Mouse (Mus musculus): ENCODE data around the gene Spon1.

The Spon1 gene

DNA sequence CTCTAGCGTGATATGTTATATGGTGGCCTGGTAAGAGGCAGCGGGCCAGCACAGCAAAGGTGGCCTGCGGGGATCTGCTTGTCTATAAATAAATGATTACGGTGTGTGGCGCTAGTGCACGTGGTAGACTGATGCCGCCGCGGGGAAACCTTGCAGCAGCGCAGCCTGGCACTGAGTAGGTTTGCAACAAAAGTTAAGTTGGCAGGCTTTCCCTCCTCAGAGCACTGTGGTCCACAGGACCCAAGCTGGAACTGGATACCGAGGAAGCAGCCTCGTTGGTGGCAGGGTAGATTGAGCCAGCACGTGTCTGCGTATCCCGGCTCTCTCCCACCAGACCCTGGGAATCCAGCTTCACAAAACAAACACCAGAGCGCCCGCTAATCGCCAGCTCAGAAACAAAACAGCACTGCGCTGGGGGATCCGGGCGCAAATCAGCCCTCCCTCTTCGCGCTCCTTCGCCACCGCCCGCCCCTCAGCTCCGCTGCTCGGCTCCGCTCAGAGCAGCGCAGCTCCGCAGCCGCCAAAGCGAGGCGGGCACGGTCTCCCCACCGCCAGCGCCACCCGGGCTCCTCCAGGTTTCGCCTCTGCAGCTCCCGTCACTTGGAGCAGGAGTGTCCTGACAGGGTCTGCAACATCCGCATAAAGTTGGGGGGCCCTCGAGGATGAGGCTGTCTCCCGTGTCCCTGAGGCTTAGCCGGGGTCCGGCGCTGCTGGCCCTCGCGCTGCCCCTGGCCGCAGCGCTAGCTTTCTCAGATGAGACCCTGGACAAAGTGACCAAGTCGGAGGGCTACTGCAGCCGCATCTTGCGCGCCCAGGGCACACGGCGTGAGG is at the start of gene Spon1:
Gene Spon1 (plus strand): TSS at position 332 of the 831 bp plus-strand sequence.
- DNase-seq (ENCODE audit: extremely low read depth, low read depth): no peak

DNA sequence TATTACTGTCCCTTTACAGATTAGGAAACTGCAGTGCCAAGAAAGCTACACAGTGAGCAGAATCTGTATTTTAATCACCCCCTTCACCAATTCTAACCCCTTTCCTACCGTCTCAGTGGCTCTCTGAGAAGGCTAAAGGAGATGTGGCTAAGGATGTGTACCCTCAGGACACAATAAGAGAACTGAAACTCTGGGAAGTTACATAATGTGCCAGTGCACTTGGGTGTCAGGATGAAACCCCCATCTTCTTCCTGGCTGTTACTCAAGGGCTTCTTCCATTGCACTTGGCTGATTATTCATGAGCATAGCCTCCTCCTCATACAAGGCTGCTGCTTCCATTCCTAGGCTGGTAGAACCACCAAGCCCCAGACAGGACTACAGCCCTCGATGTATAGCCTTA is 43.8 kb upstream of the Spon1 start:
- no peak for DNase-seq (ENCODE audit: extremely low read depth, low read depth)

DNA sequence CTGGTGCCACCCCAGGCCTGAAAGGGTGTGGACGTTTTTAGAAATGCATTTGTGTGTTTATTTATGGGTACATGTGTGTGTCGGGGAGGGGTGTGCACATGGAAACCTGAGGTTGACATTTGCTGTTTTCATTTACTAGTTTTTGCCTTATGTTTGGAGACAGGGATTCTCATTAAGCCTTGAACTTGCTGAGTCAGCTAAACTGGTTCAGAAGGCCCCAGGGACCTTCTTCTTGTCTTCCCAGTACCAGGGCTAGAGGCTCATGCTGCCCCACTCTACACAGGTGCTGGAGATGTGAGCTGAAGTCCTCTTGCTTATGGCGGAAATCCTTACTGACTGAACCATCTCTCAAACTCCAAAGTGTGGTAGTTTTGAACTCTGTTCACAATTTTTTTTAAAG is 41.9 kb upstream of the Spon1 start:
- no peak for DNase-seq (ENCODE audit: extremely low read depth, low read depth)

DNA sequence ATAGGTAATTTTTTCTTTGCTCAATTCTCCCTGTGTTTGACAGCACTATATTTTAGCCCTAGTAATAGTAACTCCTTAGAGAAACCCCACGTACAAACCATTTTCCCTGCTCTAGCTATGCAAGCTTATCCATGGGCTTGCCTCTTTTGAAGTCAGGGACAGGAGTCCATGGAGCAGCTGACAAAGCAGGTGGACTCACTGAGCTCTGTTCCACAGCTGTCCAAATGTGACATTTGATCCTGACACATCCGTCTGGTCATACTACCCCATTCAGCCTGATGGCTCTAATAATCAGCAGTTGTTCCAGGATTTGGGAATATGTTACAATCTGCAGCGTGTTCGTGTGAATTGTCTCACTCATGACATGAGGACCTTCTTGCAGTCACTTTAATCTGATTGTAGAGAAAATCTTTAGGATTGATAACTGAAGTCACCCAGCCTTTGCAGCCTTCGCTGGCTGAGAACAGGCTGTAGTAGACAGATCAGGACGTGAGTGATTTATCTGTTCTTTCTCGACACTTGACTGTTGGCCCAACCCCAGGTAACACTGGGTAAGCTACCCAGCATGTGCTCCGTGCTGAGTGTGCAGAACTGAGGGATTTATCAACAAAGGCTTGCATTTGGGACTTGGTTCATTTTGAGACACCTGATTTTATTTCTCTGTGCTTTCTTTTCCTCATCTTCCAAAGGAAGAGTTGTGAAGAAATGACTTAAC is 37.6 kb upstream of the Spon1 start:
- no peak for DNase-seq (ENCODE audit: extremely low read depth, low read depth)

DNA sequence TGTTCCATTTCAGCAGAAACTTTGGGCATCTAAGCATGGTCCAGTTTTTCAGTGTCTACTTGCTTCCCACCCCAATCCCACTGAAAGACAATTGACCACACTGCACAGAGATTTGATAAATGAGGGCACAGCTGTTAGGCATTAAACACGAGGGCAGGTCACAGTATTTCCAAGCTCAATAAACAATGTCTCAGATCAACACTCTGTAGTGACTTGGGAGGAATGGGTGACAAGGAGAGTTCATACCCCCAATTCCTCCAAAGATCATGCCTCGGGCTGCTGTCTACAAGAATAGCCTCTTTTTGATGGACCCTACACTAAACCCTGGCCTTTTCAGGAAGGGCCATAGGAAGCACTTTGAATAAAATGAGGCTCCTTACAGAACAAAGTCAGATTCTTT is 36.9 kb upstream of the Spon1 start:
- no peak for DNase-seq (ENCODE audit: extremely low read depth, low read depth)

DNA sequence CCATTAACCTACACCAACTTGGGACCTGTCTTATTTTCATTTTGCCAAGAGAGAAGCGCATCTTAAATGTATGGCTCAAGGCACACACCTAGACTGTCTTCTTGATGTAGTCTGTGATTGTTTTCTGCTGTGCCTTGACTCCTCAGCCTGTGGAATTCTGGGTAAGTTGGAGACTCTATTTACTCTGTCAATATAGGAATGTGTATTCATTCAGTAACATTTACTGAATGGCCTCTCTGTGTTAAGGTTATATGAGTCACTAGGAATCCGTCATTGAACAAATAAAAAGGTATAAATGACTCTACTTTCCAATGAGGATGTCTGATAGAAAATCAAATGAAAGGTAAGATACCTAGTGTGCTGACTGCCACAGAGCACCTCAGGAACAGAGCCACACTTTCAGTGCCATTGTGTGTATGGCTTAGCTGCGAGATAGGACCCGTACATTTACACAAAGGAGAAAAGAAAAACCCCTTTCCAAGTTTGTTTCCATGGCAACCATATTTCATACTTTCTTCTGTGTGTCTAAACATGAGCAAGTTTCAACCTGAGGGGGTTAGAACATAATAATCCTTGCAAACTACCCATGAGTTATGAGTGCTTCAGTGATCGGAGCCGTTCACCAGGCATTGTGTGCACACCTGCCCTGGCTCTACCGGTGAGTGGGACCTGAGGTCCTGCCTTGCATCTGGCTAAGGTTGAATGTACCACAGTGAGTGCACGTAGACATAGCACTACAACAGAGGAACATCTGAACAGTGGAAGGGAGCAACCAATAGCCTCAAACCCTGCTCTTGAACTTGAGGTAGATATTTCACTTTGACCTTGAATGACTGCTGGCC is 35.2 kb upstream of the Spon1 start:
- DNase-seq (ENCODE audit: extremely low read depth, low read depth): no peak

DNA sequence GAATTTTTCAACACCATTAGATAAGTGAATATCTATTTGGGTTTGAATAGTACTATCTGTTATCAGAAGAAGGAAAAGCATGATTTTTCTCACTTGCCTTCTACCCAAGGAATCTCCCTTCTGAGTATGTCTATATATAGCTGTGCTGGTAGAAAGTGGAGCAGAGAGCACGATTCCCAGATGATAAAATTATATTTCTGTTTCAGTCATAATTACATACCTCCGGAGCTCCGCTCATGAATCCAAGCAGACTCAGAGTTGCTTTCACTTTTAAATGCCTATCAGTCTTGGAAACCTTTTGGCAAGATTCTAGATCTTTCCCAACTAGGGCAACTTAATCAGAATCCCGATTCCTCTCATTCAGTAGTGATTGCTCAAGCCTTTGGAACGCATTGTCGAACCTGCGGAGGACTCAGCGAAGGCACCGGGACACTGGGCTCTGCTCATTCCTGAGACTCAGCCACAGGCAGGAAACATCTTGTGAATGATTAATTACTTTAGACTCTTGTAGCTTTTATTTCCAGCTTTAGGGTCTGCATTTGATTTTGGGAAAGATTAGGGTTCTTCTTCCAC is 27.9 kb upstream of the Spon1 start:
- DNase-seq (ENCODE audit: extremely low read depth, low read depth): no peak

DNA sequence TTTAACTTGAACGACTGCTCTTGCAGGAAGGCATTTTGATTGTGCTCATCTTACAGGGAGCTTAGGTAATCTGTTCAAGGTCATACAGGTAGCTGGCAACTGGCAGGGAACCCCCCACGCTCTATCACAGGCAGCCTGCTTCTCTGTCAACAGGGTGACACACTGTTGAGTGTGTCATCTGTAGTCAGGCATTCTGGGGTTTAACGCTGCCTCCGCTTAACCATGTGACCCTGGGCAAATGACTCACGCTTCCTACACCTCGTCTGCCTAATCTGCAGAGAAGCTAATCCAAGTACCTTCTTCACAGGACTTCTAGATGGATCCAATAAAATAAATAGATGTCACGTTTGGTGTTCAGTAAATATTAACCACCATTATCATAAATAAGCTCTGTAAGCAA is 26.6 kb upstream of the Spon1 start:
- no peak for DNase-seq (ENCODE audit: extremely low read depth, low read depth)

DNA sequence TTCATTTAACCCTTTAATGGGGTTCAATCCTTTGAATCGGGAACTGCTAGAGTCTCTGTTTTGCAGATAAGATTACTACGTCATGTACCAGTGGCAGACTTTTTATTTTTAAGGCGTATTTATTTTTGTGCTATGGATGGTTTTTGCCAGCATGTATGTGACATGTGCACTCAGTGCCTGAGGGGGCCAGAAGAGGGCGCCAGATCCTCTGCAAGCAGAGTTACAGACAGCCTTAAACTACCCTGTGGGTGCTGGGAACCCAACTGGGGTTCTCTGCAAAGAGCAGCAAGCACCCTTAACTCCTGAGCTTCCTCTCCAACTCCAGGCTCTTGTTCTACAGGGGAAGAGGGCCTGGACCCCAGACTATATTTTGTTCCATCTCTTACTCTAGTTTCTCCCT is 23.2 kb upstream of the Spon1 start:
- DNase-seq (ENCODE audit: extremely low read depth, low read depth): no peak

DNA sequence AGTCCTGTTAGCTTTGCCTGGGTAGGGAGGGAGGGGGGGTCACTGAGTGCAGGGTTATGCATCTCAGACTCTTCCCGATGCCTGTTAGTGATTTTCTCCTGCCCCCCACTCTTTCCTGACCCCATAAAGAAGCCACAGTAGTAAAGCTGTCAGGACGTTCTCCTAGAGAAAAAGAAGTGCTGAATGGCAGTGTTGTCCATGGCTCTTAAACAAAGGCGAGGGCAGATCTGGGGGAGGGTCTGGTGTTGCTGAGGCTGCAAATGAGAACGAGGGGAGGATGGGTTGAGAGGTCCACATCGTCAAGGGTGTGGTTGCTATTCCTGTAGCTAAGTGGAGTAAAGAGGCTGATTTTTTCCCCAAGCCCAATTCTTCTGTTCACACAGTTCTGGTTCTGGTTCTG is 21.8 kb upstream of the Spon1 start:
- DNase-seq (ENCODE audit: extremely low read depth, low read depth): no peak

DNA sequence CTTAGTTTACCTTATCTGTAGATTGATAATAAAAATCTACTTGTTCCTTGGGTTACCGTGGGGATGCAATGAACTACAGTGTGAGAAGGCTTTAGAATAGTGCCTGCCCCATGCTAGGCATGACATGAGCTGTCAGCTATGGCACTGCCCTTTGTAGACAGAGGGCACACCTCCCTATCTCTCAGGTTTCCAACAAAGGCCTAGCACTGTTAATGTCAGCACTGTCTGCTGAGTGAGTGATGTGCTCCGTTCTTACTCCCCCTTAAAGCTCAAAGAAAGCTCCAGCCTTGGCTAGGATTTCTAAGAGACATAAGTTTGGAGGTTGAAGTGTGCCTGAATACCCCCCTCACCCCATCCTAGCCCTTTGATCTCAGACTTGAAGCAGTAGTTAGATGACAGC is 9.2 kb upstream of the Spon1 start:
- no peak for DNase-seq (ENCODE audit: extremely low read depth, low read depth)

DNA sequence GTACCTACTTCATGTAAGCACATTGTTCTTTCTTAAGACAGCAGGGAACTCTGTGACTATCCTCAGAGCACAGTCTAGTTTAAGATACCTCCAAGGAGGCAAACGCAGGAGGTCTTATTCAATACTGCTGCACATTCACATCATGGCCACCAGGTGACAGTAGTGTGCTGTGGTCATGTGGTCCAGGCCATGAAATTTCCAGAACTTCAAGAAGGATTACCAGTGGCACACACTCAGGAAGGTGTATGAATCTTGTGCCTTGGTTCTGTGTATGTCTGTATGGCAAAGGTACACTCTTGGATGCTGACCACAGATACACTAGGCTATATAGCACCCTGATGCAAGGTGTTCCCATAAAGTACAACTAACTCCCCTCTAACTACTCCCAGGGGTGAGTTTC is 6.6 kb upstream of the Spon1 start:
- DNase-seq (ENCODE audit: extremely low read depth, low read depth): no peak

DNA sequence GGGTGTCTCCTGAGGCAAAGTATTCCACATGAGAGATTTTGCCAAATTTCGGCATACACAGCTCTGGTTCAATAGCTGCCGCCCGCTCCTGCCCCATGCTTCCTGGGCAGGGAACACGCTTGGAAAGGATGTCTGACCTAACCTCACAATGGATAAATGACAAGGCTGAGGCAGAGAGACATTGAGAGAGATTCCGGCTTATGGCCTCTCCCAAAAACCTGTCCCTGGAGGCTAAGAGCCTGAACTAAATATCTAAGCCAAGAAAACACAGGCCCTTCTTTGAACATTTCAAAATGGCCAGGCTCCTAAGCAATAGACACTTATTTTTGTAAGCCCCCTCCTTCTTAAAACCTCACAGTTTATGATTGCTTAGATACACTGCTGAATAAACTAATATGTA is 665 bp upstream of the Spon1 start:
- DNase-seq (ENCODE audit: extremely low read depth, low read depth): no peak

DNA sequence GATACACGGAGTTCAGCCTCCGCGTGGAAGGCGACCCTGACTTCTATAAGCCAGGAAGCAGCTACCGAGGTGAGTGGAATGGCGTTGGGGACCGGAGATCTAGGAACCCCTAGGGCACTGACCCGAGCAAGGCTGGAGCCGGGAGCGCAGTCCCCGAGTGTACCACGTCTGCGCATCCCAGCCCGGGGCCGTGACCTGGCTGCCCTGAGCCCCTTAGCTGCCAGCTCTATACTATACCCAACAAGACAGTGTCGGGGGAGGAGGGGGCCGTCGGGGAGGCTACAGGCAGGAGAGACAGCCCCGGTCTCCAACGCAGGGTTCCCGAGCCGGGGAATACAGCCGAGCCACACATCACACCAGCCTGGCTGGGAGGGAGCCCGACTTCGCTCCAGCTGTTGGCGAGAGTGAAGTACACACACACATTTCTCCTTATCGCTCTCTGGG is 722 bp downstream of the Spon1 start:
- DNase-seq (ENCODE audit: extremely low read depth, low read depth): no peak

DNA sequence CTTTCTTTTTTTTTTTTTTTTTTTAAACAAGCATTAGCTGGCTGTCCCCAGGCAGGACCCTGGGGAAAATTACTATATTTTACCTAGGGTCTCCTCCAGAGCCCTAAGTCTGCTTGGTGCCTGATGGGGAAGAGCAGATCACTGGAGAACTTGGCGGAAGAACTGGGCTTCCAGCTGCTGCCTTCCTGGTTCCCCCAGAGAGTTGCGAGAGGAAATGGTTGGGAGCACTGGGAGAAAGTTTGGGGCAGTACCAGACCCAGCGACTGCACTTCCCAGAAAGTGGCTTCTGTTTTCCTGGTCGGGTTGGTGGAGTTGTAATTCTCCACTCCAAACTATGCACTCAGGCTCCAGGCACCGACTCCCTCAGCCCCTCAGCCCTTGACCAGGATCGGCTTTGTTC is 1.7 kb downstream of the Spon1 start:
- no peak for DNase-seq (ENCODE audit: extremely low read depth, low read depth)

DNA sequence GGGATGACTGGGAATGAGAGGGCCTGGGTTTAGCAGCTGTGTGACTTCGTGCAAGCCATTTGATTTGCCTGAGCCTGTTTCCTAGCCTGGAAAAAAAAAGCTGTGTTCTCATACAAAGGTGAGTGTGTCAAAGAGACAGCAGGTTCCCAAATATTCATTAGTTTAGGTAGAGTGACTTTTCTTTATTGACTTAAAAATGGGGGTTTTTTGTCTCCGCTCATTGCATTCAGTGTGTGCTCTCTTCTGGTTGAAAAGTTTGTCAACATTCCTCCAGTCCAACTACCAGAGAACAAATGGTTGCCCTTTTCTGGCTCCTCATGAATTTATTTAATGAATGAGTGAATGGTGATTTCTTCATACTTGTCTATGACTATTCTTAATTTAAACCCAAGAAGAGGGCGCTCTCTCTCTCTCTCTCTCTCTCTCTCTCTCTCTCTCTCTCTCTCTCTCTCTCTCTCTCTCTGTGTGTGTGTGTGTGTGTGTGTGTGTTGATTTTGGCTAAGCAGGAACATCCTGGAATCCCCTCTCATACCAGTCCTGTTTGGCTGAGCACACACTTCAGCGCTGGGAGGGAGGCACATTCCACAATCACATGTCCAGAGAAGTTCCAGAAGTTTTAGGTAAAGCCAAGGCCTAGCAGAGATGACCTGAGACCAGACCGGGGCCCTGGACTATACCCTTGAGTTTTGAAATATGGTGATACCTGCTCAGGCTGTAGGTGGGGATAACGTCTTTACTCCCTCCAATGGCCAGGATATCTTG is 2.6 kb downstream of the Spon1 start:
- no peak for DNase-seq (ENCODE audit: extremely low read depth, low read depth)

DNA sequence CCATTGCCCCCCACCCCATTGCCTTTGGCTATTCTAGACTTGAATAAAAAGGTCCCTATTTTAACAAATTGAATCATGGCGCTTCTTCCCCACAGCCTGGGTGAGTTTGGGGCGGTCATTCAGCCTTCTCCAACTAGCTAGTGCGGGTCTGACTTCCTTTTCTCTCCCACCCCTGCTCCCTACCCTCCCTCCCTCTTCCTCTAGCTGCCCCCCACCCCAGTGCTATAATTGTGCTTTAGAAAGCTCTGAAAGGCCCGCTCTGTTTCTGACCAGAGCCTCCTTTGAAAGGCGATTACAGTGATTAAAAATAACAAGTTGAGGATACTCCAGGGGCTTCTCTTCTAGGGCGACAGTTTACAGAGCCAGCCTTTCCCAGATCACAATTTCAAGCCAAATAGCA is 3.5 kb downstream of the Spon1 start:
- no peak for DNase-seq (ENCODE audit: extremely low read depth, low read depth)

DNA sequence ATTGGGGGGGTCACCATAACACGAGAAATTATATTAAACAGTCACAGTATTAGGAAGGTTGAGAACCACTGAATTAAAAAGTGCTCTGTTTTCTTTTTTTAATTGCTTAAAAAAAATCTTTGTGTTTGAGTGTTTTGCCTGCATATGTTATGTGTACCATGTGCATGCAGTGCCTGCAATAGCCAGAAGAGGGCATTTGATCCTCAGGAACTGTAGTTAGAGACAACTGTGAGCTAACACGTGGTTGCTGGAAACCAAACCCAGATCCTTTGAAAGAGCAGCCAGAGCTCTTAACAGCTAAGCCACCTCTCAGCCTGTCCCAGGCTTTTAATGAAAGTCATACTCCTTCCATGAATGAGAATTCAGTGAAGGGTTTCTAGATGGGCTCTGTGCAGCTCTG is 6.3 kb downstream of the Spon1 start:
- DNase-seq (ENCODE audit: extremely low read depth, low read depth): no peak

DNA sequence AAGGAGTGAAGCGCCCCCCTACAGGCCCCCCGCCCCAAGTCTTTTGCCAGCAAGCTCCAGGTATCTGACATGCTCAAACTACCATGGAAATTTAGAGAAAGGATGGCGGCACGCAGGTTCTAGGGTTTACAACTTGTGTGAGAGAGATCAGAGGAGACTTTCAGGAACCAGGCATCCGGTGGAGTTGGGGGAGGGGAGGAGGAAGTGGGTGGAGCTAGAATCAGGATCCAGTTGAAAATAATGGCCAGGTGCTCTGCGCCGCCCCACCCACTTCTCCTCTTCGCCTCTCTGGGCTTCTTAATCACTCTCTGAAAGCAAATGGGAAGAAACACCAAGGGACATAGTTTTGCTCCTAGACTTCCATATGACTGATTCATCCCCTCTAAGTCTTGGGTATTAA is 7.6 kb downstream of the Spon1 start:
- DNase-seq (ENCODE audit: extremely low read depth, low read depth): no peak

DNA sequence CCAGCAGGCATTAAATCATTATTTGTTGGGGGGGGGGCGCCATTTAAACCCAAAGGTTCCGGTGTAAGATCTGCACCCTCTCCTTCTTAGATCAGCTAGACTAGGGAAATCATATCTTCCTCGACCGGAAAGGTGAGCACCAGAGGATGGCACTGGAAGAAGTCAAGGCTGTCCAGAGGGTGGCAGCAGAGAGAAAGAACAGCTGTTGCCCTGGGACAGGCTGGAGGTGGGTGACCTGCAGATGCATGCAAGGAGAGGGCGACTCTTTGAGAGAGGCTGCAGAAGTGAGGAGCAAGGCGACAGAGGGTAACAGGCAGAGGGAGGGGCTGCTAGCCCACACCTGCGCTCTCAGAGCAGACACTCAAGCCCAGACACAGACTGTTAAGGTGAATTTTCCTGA is 8.2 kb downstream of the Spon1 start:
- DNase-seq (ENCODE audit: extremely low read depth, low read depth): no peak

DNA sequence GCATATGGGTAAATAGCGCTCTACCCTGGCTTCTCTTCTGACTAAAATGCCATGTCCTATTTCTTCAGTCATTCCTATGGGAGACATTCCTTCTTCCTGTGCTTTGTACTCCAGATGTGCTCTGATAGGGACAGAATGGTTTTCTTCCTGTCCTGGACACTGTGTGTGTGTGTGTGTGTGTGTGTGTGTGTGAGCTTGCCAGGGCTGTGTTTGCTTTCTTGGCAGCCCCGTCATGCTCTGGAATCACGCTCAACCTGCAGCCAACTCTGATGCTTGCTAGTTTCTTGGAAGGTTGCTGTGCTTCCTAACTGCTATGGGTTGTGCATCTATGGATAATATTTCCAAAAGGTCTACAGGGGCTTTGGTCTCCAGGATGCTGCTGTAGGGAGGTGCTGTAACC is 9.1 kb downstream of the Spon1 start:
- no peak for DNase-seq (ENCODE audit: extremely low read depth, low read depth)

Measured in MEL-GATA-1-ER (cell line).